Mouse (Mus musculus): ENCODE data around the gene Osbpl5. TPM values are rescaled to one million over a fixed set of nuclear protein-coding genes. Genes with fewer than 3 reads are reported as not detected.
"Not testable (repeated sequence)": the region's sequence is repeated elsewhere in the genome, so short reads cannot be mapped to it uniquely, and the experiment has no call there.

Gene Osbpl5
- polyA plus RNA-seq, 1 experiment from 2014 or later, result 34.8 TPM

- H3K27me3 ChIP-seq (replicated peaks), result no peaks in the 10 kb centered on the region
- 83% methylated on average over 12 of the region's 12 CpGs for WGBS
- no peak overlapping the region for H3K27ac ChIP-seq (replicated peaks)
- no peaks in the 10 kb centered on the region for H3K9me3 ChIP-seq
- no peak for ATAC-seq (ENCODE audit: extremely low read depth, insufficient number of reproducible peaks, low FRiP score, low TSS enrichment)
- no peak overlapping the region for H3K9ac ChIP-seq
- no peak overlapping the region for H3K4me2 ChIP-seq
- peaks cover 99% of the 10 kb centered on the region for H3K36me3 ChIP-seq
- H3K4me1 ChIP-seq, result peaks cover 14% of the 10 kb centered on the region
- H3K4me3 ChIP-seq, result no peak overlapping the region
Observed at GRCm38 (mm10) chr7:143692746-143693510, 63.9 kb downstream of the Osbpl5 start.

GRCm38 (mm10) chr7:143691909-143692308 is 64.9 kb downstream of the Osbpl5 start:
- H3K36me3 ChIP-seq, result peaks cover 96% of the 10 kb centered on the region
- ATAC-seq (ENCODE audit: extremely low read depth, insufficient number of reproducible peaks, low FRiP score, low TSS enrichment), result no peak
- no peaks in the 10 kb centered on the region for H3K9me3 ChIP-seq
- H3K27me3 ChIP-seq (replicated peaks), result no peaks in the 10 kb centered on the region
- peaks cover 14% of the 10 kb centered on the region for H3K4me1 ChIP-seq
- no peak overlapping the region for H3K4me3 ChIP-seq
- WGBS, result 92% methylated on average over 4 of the region's 4 CpGs
- H3K4me2 ChIP-seq, result no peak overlapping the region
- H3K27ac ChIP-seq (replicated peaks), result no peak overlapping the region
- H3K9ac ChIP-seq, result no peak overlapping the region

GRCm38 (mm10) chr7:143691181-143691580 is 65.6 kb downstream of the Osbpl5 start:
- Histone ChIP-seq H3K4me2 (no peak overlapping the region), H3K9ac (no peak overlapping the region), H3K4me3 (no peak overlapping the region), H3K4me1 (peaks cover 15% of the 10 kb centered on the region), H3K36me3 (peaks cover 89% of the 10 kb centered on the region), H3K27ac (replicated peaks) (peak overlapping the region; percentile 26; the same call in 1 of the 2 replicates), H3K9me3 (no peaks in the 10 kb centered on the region), H3K27me3 (replicated peaks) (no peaks in the 10 kb centered on the region)
- ATAC-seq (ENCODE audit: extremely low read depth, insufficient number of reproducible peaks, low FRiP score, low TSS enrichment), result no peak
- 82% methylated on average over 5 of the region's 5 CpGs for WGBS

- H3K9me3 ChIP-seq, result no peaks in the 10 kb centered on the region
- H3K9ac ChIP-seq, result no peak overlapping the region
- H3K4me1 ChIP-seq, result peaks cover 18% of the 10 kb centered on the region
- no peak overlapping the region for H3K4me3 ChIP-seq
- H3K27me3 ChIP-seq (replicated peaks), result no peaks in the 10 kb centered on the region
- no peak overlapping the region for H3K27ac ChIP-seq (replicated peaks)
- peaks cover 77% of the 10 kb centered on the region for H3K36me3 ChIP-seq
- ATAC-seq (ENCODE audit: extremely low read depth, insufficient number of reproducible peaks, low FRiP score, low TSS enrichment), result no peak
- no peak overlapping the region for H3K4me2 ChIP-seq
- WGBS, result 60% methylated on average over 4 of the region's 4 CpGs
Observed at GRCm38 (mm10) chr7:143689946-143690345, 66.8 kb downstream of the Osbpl5 start.

GRCm38 (mm10) chr7:143689481-143689880 is 67.3 kb downstream of the Osbpl5 start:
- WGBS, result 75% methylated on average over 7 of the region's 7 CpGs
- H3K9me3 ChIP-seq, result no peaks in the 10 kb centered on the region
- peaks cover 72% of the 10 kb centered on the region for H3K36me3 ChIP-seq
- no peak overlapping the region for H3K27ac ChIP-seq (replicated peaks)
- ATAC-seq (ENCODE audit: extremely low read depth, insufficient number of reproducible peaks, low FRiP score, low TSS enrichment), result no peak
- no peaks in the 10 kb centered on the region for H3K27me3 ChIP-seq (replicated peaks)
- H3K9ac ChIP-seq, result no peak overlapping the region
- H3K4me1 ChIP-seq, result peaks cover 18% of the 10 kb centered on the region
- no peak overlapping the region for H3K4me2 ChIP-seq
- H3K4me3 ChIP-seq, result no peak overlapping the region

- H3K4me2 ChIP-seq; H3K9ac ChIP-seq; H3K27me3 ChIP-seq (replicated peaks); ATAC-seq (ENCODE audit: extremely low read depth, insufficient number of reproducible peaks, low FRiP score, low TSS enrichment); H3K4me3 ChIP-seq; H3K9me3 ChIP-seq; H3K27ac ChIP-seq (replicated peaks): not testable (repeated sequence)
- Histone ChIP-seq H3K4me1 (peaks cover 18% of the 10 kb centered on the region), H3K36me3 (peaks cover 44% of the 10 kb centered on the region)
- WGBS, result 82% methylated on average over 3 of the region's 3 CpGs
Observed at GRCm38 (mm10) chr7:143686676-143687075, 70.1 kb downstream of the Osbpl5 start.

- H3K9me3 ChIP-seq; H3K4me3 ChIP-seq; ATAC-seq (ENCODE audit: extremely low read depth, insufficient number of reproducible peaks, low FRiP score, low TSS enrichment); H3K9ac ChIP-seq; H3K27ac ChIP-seq (replicated peaks); H3K27me3 ChIP-seq (replicated peaks): not testable (repeated sequence)
- Histone ChIP-seq H3K4me1 (peaks cover 13% of the 10 kb centered on the region), H3K36me3 (peaks cover 39% of the 10 kb centered on the region), H3K4me2 (peak overlapping the region; percentile 96; the same call in 1 of the 2 replicates)
- 50% methylated on average over 4 of the region's 4 CpGs for WGBS
Observed at GRCm38 (mm10) chr7:143686191-143686590, 70.6 kb downstream of the Osbpl5 start.

GRCm38 (mm10) chr7:143685359-143686067 is 71.3 kb downstream of the Osbpl5 start, which contains the start of gene Tnfrsf23:
Tnfrsf23 (minus strand) TSS chr7:143685872.
- 2% methylated on average over 35 of the region's 35 CpGs for WGBS
- H3K36me3 ChIP-seq, result peaks cover 32% of the 10 kb centered on the region
- H3K4me3 ChIP-seq, result peak within 1 kb of the TSS; percentile 61
- H3K27me3 ChIP-seq (replicated peaks), result no peaks in the 10 kb centered on the region
- peaks cover 6% of the 10 kb centered on the region for H3K4me1 ChIP-seq
- H3K27ac ChIP-seq (replicated peaks), result peak within 1 kb of the TSS; percentile 54
- H3K9me3 ChIP-seq, result no peaks in the 10 kb centered on the region
- peak within 1 kb of the TSS; percentile 75 for H3K9ac ChIP-seq
- peak; percentile 72; the same call in 1 of the 2 replicates for ATAC-seq (ENCODE audit: extremely low read depth, insufficient number of reproducible peaks, low FRiP score, low TSS enrichment)
- H3K4me2 ChIP-seq, result peak within 1 kb of the TSS; percentile 96

GRCm38 (mm10) chr7:143684569-143684968 is 72.2 kb downstream of the Osbpl5 start:
- not testable (repeated sequence) for H3K9ac ChIP-seq; ATAC-seq (ENCODE audit: extremely low read depth, insufficient number of reproducible peaks, low FRiP score, low TSS enrichment); H3K4me1 ChIP-seq; H3K27me3 ChIP-seq (replicated peaks); H3K27ac ChIP-seq (replicated peaks); H3K9me3 ChIP-seq; H3K4me2 ChIP-seq; H3K4me3 ChIP-seq
- WGBS, result 85% methylated on average over 1 of the region's 2 CpGs
- peaks cover 23% of the 10 kb centered on the region for H3K36me3 ChIP-seq

- Histone ChIP-seq H3K9ac (no peak overlapping the region), H3K27ac (replicated peaks) (no peak overlapping the region), H3K4me3 (no peak overlapping the region), H3K36me3 (no peaks in the 10 kb centered on the region), H3K4me2 (no peak overlapping the region), H3K27me3 (replicated peaks) (no peaks in the 10 kb centered on the region), H3K9me3 (no peaks in the 10 kb centered on the region), H3K4me1 (peaks cover 4% of the 10 kb centered on the region; the same call in 1 of the 2 replicates)
- 75% methylated on average over 1 of the region's 1 CpGs for WGBS
- ATAC-seq (ENCODE audit: extremely low read depth, insufficient number of reproducible peaks, low FRiP score, low TSS enrichment), result no peak
Observed at GRCm38 (mm10) chr7:143681566-143681965, 75.2 kb downstream of the Osbpl5 start.

GRCm38 (mm10) chr7:143680836-143681235 is 75.9 kb downstream of the Osbpl5 start:
- not testable (repeated sequence) for H3K27me3 ChIP-seq (replicated peaks); H3K36me3 ChIP-seq; H3K4me3 ChIP-seq; H3K9ac ChIP-seq; H3K4me1 ChIP-seq; H3K27ac ChIP-seq (replicated peaks); ATAC-seq (ENCODE audit: extremely low read depth, insufficient number of reproducible peaks, low FRiP score, low TSS enrichment); H3K4me2 ChIP-seq; H3K9me3 ChIP-seq
- WGBS, result 64% methylated on average over 2 of the region's 2 CpGs

Data from heart, embryonic 13.5 days (tissue).